Mouse (Mus musculus): ENCODE measurements around the gene Vps45. TPM values are rescaled to one million over a fixed set of nuclear protein-coding genes. Genes with fewer than 3 reads are reported as not detected.

Vps45 gene
- polyA plus RNA-seq, 1 experiment = 7.5 TPM

DNA sequence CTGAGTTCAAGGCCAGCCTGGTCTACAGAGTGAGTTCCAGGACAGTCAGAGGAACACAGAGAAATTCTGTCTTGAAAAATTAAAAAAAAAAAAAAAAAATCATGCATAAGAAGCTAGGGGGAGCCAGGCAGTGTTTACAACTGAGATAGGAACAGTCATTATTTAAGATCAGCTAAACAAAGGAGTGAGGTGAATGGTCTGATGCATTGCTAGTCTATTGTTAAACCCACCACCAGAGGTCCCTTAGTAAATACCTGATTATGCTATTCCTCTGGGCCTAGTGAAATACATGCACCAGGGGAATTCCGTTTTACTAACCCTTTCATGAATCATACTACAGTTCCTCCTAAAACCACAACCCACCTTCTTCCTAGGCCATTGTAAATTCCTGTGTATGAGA lies 11.3 kb upstream of the Vps45 start:
- WGBS = 28% methylated on average over 1 of the region's 1 CpGs

DNA sequence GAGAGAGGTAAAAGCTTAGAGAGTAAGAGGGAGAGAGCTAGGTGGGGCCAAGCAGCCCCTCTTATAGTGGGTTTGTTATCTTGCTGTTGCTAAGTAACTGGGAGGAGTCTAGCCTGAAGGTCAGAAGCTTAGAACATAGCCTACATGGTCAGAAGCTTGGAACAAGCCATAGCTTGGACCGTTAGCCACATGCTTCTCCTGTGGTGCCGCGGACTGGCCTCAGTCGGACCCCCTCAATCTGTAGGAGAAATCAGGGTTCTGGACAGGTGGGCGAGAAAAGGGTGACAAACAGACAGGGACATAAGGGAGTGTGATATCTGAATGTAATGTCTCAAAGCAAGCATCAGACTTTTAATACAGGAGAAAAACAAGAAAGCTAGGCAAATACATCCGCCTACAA lies 10.8 kb upstream of the Vps45 start:
- Histone ChIP-seq H3K36me3 (ENCODE audit: control insufficient read depth, insufficient read depth, low read length) (no peaks in the 10 kb centered on the region), H3K27me3 (ENCODE audit: control insufficient read depth, insufficient read depth, low read length) (no peaks in the 10 kb centered on the region), H3K27ac (ENCODE audit: control insufficient read depth, insufficient read depth, low read length) (no peak overlapping the region), H3K4me1 (replicated peaks; ENCODE audit: control insufficient read depth, insufficient read depth, low read length) (no peaks in the 10 kb centered on the region), H3K4me3 (ENCODE audit: control insufficient read depth, insufficient read depth, low read length) (no peak overlapping the region)
- DNase-seq = no peak
- TF ChIP-seq CTCF (IDR thresholded peaks at IDR 0.05; ENCODE audit: borderline replicate concordance, control insufficient read depth, extremely low read depth, insufficient read depth, low read length, poor library complexity) (no peak), POLR2A (IDR thresholded peaks at IDR 0.05; ENCODE audit: control insufficient read depth, extremely low read depth, insufficient read depth, low read length, poor library complexity) (no peak)
- WGBS = 96% methylated on average over 6 of the region's 6 CpGs

More for the DNA sequence above, 11.3 kb upstream of the Vps45 start:
- no peak for DNase-seq
- no peaks in the 10 kb centered on the region for H3K4me1 ChIP-seq (replicated peaks; ENCODE audit: control insufficient read depth, insufficient read depth, low read length)
- H3K27me3 ChIP-seq (ENCODE audit: control insufficient read depth, insufficient read depth, low read length) = no peaks in the 10 kb centered on the region
- TF ChIP-seq POLR2A (IDR thresholded peaks at IDR 0.05; ENCODE audit: control insufficient read depth, extremely low read depth, insufficient read depth, low read length, poor library complexity) (no peak), CTCF (IDR thresholded peaks at IDR 0.05; ENCODE audit: borderline replicate concordance, control insufficient read depth, extremely low read depth, insufficient read depth, low read length, poor library complexity) (no peak)
- no peak overlapping the region for H3K4me3 ChIP-seq (ENCODE audit: control insufficient read depth, insufficient read depth, low read length)
- no peak overlapping the region for H3K27ac ChIP-seq (ENCODE audit: control insufficient read depth, insufficient read depth, low read length)
- H3K36me3 ChIP-seq (ENCODE audit: control insufficient read depth, insufficient read depth, low read length) = no peaks in the 10 kb centered on the region

DNA sequence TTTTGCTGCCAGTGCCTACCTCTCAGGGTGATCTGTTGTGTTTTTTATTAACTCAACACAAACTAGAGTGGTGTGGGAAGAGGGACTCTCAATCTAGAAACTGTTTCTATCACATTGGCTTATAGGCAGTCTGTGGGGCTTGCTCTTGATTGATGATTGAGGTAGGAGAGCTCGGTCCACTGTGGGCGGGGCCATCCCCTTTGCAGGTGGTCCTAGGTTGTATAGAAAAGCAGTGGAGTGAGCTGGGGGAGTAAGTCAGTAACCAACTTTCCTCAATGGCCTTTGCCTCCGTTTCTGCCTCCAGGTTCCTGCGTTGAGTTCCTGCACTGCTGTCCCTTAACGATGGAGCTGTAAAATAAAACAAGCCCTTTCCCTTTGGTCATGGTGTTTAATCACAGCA lies 8.5 kb upstream of the Vps45 start:
- H3K27ac ChIP-seq (ENCODE audit: control insufficient read depth, insufficient read depth, low read length) = no peak overlapping the region
- TF ChIP-seq CTCF (IDR thresholded peaks at IDR 0.05; ENCODE audit: borderline replicate concordance, control insufficient read depth, extremely low read depth, insufficient read depth, low read length, poor library complexity) (no peak), POLR2A (IDR thresholded peaks at IDR 0.05; ENCODE audit: control insufficient read depth, extremely low read depth, insufficient read depth, low read length, poor library complexity) (no peak)
- H3K27me3 ChIP-seq (ENCODE audit: control insufficient read depth, insufficient read depth, low read length) = no peaks in the 10 kb centered on the region
- no peaks in the 10 kb centered on the region for H3K36me3 ChIP-seq (ENCODE audit: control insufficient read depth, insufficient read depth, low read length)
- no peak for DNase-seq
- H3K4me3 ChIP-seq (ENCODE audit: control insufficient read depth, insufficient read depth, low read length) = no peak overlapping the region
- H3K4me1 ChIP-seq (replicated peaks; ENCODE audit: control insufficient read depth, insufficient read depth, low read length) = no peaks in the 10 kb centered on the region
- 88% methylated on average over 5 of the region's 5 CpGs for WGBS

DNA sequence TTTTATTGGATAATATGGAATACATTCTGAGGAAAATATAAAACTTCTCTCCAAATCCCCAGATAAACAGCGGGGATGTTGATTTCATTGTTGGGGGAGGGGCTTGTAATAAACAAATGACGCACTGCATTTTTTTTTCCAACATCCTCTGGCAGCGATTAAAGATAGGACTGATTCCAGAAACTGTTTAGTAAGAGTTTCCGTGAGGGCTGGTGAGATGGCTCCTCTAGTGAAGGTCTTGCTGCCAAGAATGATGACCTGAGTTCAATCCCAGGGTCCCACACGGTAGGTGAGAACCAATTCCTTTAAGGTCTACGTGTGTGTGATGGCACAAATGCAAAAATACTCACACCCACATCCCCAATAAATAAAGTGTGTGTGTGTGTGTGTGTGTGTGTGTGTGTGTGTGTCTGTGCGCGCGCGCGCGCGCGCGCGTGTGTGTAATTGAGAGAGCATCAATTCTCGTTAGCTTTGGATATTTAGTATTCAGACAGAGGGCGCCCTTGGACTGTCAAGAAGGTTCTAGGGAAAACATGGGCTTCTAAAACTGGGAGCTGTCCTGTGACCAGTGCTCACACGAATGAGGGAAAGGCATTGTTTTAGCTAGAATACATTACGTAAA lies 7.6 kb upstream of the Vps45 start:
- 46% methylated on average over 20 of the region's 20 CpGs for WGBS
- Histone ChIP-seq H3K27me3 (ENCODE audit: control insufficient read depth, insufficient read depth, low read length) (no peaks in the 10 kb centered on the region), H3K36me3 (ENCODE audit: control insufficient read depth, insufficient read depth, low read length) (no peaks in the 10 kb centered on the region), H3K4me1 (replicated peaks; ENCODE audit: control insufficient read depth, insufficient read depth, low read length) (no peaks in the 10 kb centered on the region), H3K27ac (ENCODE audit: control insufficient read depth, insufficient read depth, low read length) (no peak overlapping the region), H3K4me3 (ENCODE audit: control insufficient read depth, insufficient read depth, low read length) (no peak overlapping the region)
- TF ChIP-seq POLR2A (IDR thresholded peaks at IDR 0.05; ENCODE audit: control insufficient read depth, extremely low read depth, insufficient read depth, low read length, poor library complexity) = no peak
- TF ChIP-seq CTCF (IDR thresholded peaks at IDR 0.05; ENCODE audit: borderline replicate concordance, control insufficient read depth, extremely low read depth, insufficient read depth, low read length, poor library complexity) = no peak
- DNase-seq = peak; percentile 33

DNA sequence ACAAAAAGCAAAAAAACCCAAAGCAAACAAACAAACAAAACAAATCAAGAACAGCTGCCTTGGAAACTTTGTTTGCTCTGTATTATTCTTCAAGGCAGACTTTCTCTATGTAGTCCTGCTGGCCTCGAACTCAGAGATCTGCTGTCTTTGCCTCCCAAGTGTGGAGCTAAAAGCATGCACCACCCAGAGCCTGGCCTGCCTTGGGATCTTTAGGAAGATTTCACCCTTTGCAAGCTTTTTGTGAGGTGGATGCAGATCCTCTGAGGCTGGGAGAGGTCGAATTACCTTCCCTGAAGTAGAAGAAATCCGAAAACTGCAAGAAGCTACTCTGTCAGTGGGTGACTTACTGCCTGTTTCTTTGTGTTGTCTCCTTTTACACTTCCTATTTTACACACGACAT lies 6.9 kb upstream of the Vps45 start:
- no peak for DNase-seq
- H3K4me1 ChIP-seq (replicated peaks; ENCODE audit: control insufficient read depth, insufficient read depth, low read length) = no peaks in the 10 kb centered on the region
- 70% methylated on average over 4 of the region's 4 CpGs for WGBS
- H3K36me3 ChIP-seq (ENCODE audit: control insufficient read depth, insufficient read depth, low read length) = no peaks in the 10 kb centered on the region
- TF ChIP-seq CTCF (IDR thresholded peaks at IDR 0.05; ENCODE audit: borderline replicate concordance, control insufficient read depth, extremely low read depth, insufficient read depth, low read length, poor library complexity) = no peak
- no peak for TF ChIP-seq POLR2A (IDR thresholded peaks at IDR 0.05; ENCODE audit: control insufficient read depth, extremely low read depth, insufficient read depth, low read length, poor library complexity)
- no peak overlapping the region for H3K4me3 ChIP-seq (ENCODE audit: control insufficient read depth, insufficient read depth, low read length)
- H3K27ac ChIP-seq (ENCODE audit: control insufficient read depth, insufficient read depth, low read length) = no peak overlapping the region
- no peaks in the 10 kb centered on the region for H3K27me3 ChIP-seq (ENCODE audit: control insufficient read depth, insufficient read depth, low read length)

DNA sequence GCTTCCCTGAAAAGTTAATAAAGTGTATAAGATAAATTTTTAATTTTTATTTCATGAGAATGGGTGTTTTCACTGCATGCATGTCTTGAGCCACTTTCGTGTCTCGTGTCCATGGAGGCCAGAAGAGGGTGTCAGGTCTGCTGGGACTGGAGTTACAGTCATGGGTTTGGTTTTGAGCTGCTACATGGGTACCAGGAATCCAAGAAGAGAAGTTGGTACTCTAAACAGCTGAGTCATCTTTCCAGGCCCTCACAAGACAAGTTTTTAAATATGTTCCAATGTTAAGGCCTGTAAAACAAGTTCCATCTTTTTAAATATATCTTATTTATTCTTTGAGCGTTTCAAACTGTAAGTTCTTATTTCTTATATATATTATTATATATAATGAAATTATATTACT lies 6.0 kb upstream of the Vps45 start:
- DNase-seq = no peak
- Histone ChIP-seq H3K4me1 (replicated peaks; ENCODE audit: control insufficient read depth, insufficient read depth, low read length) (no peaks in the 10 kb centered on the region), H3K27me3 (ENCODE audit: control insufficient read depth, insufficient read depth, low read length) (no peaks in the 10 kb centered on the region), H3K36me3 (ENCODE audit: control insufficient read depth, insufficient read depth, low read length) (no peaks in the 10 kb centered on the region), H3K4me3 (ENCODE audit: control insufficient read depth, insufficient read depth, low read length) (no peak overlapping the region), H3K27ac (ENCODE audit: control insufficient read depth, insufficient read depth, low read length) (no peak overlapping the region)
- WGBS = 84% methylated on average over 3 of the region's 3 CpGs
- TF ChIP-seq POLR2A (IDR thresholded peaks at IDR 0.05; ENCODE audit: control insufficient read depth, extremely low read depth, insufficient read depth, low read length, poor library complexity) (no peak), CTCF (IDR thresholded peaks at IDR 0.05; ENCODE audit: borderline replicate concordance, control insufficient read depth, extremely low read depth, insufficient read depth, low read length, poor library complexity) (no peak)

DNA sequence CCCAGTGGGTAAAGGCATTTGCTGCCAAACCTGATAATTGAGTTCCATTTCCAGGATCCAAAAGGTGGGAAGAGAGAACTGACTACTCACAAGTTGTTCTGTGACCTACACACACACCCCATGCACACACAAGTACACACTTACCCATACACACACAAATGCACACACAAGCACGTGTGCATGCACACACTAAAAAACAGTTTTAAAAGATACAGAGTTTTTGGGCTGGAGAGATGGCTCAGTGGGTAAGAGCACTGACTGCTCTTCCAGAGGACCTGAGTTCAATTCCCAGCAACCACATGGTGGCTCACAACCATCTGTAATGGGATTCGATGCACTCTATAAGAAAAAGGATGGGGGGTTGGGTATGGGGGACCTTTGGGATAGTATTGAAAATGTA lies 5.0 kb upstream of the Vps45 start:
- Histone ChIP-seq H3K4me3 (ENCODE audit: control insufficient read depth, insufficient read depth, low read length) (no peak overlapping the region), H3K27ac (ENCODE audit: control insufficient read depth, insufficient read depth, low read length) (no peak overlapping the region), H3K36me3 (ENCODE audit: control insufficient read depth, insufficient read depth, low read length) (no peaks in the 10 kb centered on the region), H3K27me3 (ENCODE audit: control insufficient read depth, insufficient read depth, low read length) (no peaks in the 10 kb centered on the region), H3K4me1 (replicated peaks; ENCODE audit: control insufficient read depth, insufficient read depth, low read length) (no peaks in the 10 kb centered on the region)
- TF ChIP-seq POLR2A (IDR thresholded peaks at IDR 0.05; ENCODE audit: control insufficient read depth, extremely low read depth, insufficient read depth, low read length, poor library complexity) = no peak
- no peak for TF ChIP-seq CTCF (IDR thresholded peaks at IDR 0.05; ENCODE audit: borderline replicate concordance, control insufficient read depth, extremely low read depth, insufficient read depth, low read length, poor library complexity)
- no peak for DNase-seq
- 97% methylated on average over 2 of the region's 2 CpGs for WGBS

Data from thymus, adult 2 months (tissue).